Mouse (Mus musculus) adrenal gland, postnatal 25 days (tissue): ENCODE data around the gene Eppin. TPM values are rescaled to one million over a fixed set of nuclear protein-coding genes. Genes with fewer than 3 reads are reported as not detected.

Experiments used
- DNase-seq: peaks from one replicate; pipeline ENCODE4 v3.0.0; 2021; ENCODE audit warnings: mixed read lengths
- total RNA-seq: library from RNA; stranded (reverse); gene quantifications from 2 replicates; pipeline ENCODE4 v1.2.3, GENCODE M21; 2021

The Eppin gene
- total RNA-seq, 1 experiment from 2014 or later: not detected

DNA sequence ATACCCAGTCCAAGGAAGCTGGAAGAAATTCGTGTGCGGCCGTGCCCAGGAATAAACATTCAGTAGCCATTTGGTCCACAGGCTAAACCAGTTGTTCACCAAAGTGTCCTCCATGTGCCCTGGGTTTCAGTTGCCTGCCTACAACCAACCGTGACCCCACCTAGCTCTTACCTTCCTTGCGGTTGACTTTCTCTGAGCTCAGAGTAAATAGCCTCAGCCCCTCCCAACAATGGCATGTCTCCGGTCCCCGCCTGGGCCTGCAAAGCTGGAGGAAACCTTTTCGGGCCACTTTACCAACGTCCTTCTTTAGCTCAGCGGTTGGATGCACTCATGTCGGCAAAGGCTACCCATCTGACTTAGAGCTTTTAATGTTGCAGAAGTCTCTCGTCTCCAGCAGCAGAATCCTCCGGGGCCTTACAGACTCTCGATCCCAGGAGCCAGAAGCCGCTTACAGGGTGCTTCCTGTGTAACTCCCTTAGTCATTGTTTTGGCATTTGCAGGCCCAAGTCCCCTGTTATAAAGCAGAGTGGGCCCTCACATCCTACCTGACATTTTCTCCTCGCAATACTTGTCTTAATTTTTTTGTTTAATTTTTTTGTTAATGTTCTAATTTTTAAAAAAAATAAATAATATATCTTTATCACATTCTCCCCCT lies 34.3 kb downstream of the Eppin start:
- DNase-seq: no peak

DNA sequence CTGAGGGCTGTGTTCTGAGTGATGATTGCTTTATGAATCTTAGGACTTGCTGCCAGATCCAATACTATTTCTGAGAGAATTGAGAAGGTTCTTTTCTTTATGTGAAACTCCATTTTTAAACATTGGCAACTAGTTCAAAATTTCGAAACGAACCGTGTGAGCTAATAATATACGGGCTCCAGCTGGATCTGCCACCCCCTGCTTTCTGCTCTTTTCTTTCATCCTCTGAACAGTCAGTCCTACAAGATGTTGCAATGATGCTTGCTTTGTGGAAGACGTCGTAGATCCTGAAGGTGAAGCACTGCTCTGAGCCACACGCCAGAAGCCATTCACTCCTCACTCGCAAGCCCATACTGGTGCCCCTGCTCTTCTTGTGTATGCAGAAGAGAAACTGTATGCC lies 35.0 kb downstream of the Eppin start:
- DNase-seq: no peak

DNA sequence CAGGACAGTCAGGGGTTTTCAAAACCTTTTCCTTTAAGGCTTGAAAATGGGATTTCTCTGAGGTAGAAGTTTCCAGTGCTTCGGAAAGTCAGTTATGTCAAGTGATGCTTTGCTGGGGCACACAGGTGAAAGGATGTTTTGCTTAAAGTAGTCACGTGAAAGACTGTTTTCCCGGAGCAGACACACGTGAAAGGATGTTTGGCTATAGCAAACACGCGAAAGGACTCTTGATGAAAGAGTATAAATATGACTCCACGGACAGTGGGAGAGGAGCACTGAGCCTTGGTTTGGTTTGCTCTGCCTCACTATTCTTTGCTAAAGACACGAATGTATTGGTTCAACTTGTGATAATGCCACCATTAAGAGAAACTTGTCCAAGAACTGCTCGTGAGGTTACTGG lies 41.9 kb downstream of the Eppin start:
- DNase-seq: no peak

DNA sequence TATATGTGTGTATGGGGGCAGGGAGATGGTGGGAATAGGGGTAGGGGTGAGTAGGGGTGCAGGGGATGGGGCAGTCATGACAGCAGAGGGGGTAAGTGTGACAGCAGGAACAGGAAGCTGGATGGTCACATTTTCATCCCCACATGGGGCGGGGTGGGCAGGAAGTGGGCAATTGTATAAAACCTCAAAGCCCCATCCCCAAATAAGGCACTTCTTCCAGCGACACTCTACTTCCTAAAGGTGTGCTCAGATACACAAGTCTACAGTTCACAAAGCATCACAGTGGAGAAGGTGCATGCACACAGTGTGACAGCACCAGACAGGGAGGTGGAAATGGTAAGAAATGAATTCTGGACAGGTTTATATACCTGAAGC lies 42.5 kb downstream of the Eppin start:
- DNase-seq: no peak

DNA sequence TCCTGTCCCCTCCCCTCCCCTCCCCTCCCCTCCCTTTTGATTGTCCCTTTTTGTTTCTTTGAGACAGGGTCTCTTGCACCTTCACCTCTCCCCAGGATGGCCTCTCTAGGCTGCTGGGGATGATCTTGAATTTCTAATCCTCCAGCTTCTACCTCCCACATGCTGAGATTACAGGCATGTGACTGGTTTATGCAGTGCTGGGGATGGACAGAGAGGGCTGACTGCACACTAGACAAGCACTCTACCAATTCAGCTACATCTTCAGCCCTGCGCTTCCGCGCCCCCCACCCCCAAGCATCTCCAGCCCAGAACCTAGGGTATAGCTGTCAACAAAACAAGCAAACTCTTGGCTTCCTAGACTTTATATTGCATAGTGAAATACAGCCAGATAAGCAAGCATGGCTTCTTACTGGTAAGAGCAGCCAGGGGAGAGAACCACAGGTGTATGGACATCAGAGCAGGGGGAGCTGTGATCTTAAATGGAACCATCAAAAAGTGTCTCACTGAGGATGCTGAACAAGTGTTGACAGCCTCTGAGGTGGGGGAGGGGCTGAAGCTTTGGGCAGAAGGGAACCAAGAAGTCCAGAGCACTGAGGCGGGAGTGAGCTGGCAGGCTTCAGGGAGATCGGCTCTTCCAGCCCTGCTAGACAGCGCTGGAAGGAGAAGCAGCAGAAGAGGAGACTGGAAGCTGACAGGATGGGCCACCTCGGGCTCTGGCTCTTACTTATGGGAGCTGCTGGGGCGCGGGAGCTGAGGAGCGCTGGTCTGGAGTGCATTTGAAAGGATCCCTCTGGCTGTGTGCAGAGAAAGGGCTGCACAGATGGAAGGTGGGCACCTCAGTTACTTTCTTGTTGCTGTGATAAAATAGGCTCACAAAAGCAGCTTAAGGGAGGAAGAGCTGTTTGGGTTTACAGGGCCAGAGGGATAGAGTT lies 43.2 kb downstream of the Eppin start:
- DNase-seq: no peak

DNA sequence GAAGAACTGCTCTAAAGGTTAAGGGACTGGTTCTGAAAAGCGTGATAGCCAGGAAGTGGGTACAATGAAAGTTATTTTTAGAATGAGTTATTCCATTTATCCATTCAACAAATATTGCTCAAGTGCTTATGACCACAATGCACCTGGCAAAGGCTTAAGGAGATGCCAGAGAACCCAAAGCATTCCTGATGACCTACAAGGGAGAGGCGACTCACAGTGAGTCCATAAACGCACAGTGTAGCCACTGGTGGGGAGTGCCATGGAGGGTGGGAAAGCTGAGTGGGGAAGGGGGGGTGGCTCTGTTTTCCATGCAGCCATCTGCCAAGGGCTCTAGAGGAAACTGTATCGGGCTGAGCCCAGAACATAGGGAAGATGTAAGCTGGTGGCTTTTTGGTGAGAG lies 44.1 kb downstream of the Eppin start:
- DNase-seq: no peak

DNA sequence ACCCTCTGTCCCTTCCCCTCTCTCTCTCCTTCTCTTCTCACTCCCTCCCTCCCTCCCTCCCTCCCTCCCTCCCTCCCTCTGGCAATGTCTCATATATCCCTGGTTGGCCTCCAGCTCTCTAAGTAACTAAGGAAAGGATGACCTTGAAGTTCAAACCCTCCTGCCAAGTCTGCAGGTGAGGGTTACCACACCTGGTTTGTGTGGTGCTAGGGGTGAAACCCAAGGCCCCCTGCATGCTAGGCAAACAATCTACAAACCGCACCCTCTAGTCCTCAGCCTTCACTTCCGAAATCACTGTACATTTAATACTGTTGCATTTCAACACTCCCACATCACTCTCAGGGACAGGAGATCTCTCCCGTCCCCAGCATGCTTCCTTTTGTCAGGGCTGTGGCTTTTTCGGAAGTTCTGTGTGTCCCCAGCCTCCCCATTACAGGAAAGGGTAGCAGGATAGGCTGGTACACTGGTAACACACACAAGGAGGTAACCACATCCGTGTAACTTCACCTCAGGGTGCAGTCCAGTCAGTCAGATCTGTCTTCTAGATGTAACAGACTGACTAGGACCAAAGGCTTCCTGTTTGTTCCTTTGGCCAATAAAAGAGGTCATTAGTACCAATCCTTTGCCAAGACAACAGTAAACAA lies 48.8 kb downstream of the Eppin start:
- no peak for DNase-seq

DNA sequence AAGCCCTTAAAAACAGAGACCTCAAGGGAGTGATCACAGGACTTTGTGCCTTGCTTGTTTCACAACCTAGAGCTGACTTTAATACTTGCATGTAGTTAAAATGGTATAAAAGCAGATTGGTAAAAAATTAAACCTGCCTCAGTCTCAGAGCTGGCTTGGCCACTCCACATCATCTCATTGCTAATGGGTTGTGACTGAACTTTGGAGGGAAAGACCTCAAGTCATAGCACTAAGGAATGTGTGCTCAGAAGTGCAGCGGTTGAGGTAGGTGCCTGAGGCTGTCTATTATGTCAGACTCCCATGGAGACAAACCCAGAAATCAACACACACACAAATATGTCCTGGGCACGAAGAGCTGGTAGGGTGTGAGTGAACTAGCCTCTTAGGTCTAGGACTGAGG lies 49.6 kb downstream of the Eppin start:
- no peak for DNase-seq

DNA sequence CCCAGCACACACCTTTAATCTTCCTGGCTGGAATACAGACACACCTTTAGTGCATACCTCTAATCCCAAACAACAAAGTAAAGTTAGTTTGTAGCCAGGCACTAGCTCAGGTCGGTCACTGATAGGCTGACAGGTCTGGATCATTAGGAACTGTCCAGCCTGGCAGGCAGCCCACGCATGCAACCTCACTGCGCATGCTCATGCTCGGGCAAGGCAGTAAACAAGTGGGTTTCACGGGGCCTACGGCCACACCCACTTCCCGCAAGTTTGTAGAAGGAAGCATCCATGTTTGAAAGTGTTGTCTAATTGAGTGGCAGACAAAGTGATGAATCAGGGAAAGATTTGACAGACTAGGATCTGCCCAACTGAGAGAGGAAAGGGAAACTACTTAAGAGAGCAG lies 50.8 kb downstream of the Eppin start:
- DNase-seq: no peak

DNA sequence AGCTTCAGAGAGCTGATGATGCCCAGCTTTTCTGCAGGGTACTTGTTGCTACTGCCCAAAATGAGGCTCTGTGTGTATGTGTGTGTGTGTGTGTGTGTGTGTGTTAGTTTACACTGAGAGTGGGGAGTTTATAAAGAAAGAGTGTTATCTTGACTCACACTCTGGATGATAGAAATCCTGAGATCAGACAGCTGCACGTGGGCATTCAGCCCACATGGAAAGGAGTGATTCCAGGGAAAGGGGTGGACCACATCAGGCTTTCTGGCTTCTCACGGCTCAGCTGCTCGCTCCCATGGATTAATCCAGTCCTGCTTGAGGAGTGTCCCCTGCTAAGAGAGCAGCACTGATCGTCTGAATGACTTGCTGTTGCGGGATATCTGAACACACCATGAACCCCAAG lies 51.3 kb downstream of the Eppin start:
- DNase-seq: no peak

DNA sequence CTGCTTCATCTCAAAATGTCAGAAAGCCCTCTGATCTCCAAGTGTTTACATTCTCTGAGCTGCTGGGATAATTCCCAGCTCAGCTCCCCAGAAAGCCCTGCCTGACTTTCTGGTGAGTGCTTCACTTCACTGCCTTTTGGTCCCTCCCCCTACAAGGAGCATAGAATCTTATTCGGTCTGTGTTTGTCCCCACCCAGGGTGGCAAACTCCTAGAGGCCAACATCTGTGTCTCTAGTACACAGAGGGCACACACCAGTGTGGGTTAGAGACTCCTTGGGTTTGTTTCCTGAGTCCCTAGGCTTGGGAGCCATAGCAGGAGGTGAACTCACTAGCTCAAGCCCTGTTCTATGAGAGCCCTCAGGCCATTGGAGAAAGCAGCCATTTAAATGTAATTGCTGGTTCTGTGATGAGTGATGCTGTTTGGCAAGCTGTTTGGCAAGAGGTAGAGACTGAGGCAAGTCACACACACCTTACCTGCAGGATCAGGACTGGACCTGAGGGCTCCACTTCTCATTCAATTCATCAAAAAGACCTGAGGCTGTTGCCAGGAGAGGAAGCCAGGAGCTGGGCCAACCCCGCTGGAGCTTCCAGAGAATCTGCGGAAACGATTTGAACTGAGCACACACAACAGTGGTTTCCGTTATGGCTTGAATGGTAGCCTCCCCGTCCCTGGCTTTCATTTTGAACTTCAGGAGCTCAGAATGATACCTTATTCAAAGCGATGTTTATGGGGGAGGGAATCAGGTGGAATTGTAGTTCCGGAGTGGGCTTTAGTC lies 52.6 kb downstream of the Eppin start:
- DNase-seq: no peak

Other genes with a start within 250 kb of the Eppin start
- gene Slpi, start 204.5 kb downstream of the Eppin start, total RNA-seq: 5.2 and 7.9 TPM in 2 replicates
- not detected in 2 replicates for gene Rbpjl, start 190.5 kb downstream of the Eppin start, total RNA-seq
- 0.73 and 1.3 TPM in 2 replicates for gene Matn4, start 188.4 kb downstream of the Eppin start, total RNA-seq
- 75.1 and 82.0 TPM in 2 replicates for gene Sdc4, start 149.7 kb downstream of the Eppin start, total RNA-seq
- gene Sys1, start 136.6 kb downstream of the Eppin start, total RNA-seq: 27.0 and 30.0 TPM in 2 replicates
- 4.0 TPM in 1 of 2 replicates, not detected in the other for gene Gm20458, start 132.6 kb downstream of the Eppin start, total RNA-seq
- gene Trp53tg5, start 119.9 kb downstream of the Eppin start, total RNA-seq: not detected in 2 replicates
- 6.3 and 6.4 TPM in 2 replicates for gene Dbndd2, start 107.5 kb downstream of the Eppin start, total RNA-seq
- gene Pigt, start 96.1 kb downstream of the Eppin start, total RNA-seq: 98.3 and 99.7 TPM in 2 replicates
- not detected in 2 replicates for gene Wfdc2, start 31.2 kb downstream of the Eppin start, total RNA-seq
- gene Spint3, start 20.1 kb downstream of the Eppin start, total RNA-seq: not detected in 2 replicates
- gene Wfdc6a, start 8.1 kb downstream of the Eppin start, total RNA-seq: 0.58 TPM in 1 of 2 replicates, not detected in the other
- not detected in 2 replicates for gene Wfdc6b, start 19.9 kb upstream of the Eppin start, total RNA-seq
- not detected in 2 replicates for gene Wfdc8, start 20.0 kb upstream of the Eppin start, total RNA-seq
- not detected in 2 replicates for gene Wfdc16, start 45.2 kb upstream of the Eppin start, total RNA-seq
- gene Wfdc10, start 62.5 kb upstream of the Eppin start, total RNA-seq: not detected in 2 replicates
- not detected in 2 replicates for gene Wfdc9, start 63.0 kb upstream of the Eppin start, total RNA-seq
- gene Wfdc11, start 80.5 kb upstream of the Eppin start, total RNA-seq: not detected in 2 replicates
- not detected in 2 replicates for gene Wfdc13, start 91.5 kb upstream of the Eppin start, total RNA-seq
- gene Spint4, start 104.9 kb upstream of the Eppin start, total RNA-seq: not detected in 2 replicates
- gene Spint5, start 121.7 kb upstream of the Eppin start, total RNA-seq: not detected in 2 replicates
- 0.39 and 0.57 TPM in 2 replicates for gene Wfdc3, start 152.3 kb upstream of the Eppin start, total RNA-seq
- 43.5 and 45.3 TPM in 2 replicates for gene Dnttip1, start 152.4 kb upstream of the Eppin start, total RNA-seq
- gene Ube2c, start 176.3 kb upstream of the Eppin start, total RNA-seq: 9.9 and 14.1 TPM in 2 replicates
- not detected in 2 replicates for gene Tnnc2, start 186.4 kb upstream of the Eppin start, total RNA-seq
- 36.6 and 50.0 TPM in 2 replicates for gene Snx21, start 192.2 kb upstream of the Eppin start, total RNA-seq
- gene Acot8, start 211.3 kb upstream of the Eppin start, total RNA-seq: 28.9 and 36.0 TPM in 2 replicates
- 4.3 and 5.5 TPM in 2 replicates for gene Zswim3, start 211.5 kb upstream of the Eppin start, total RNA-seq
- 11.9 and 14.2 TPM in 2 replicates for gene Zswim1, start 229.1 kb upstream of the Eppin start, total RNA-seq
- not detected in 2 replicates for gene Spata25, start 234.9 kb upstream of the Eppin start, total RNA-seq
- 108 and 121 TPM in 2 replicates for gene Ctsa, start 239.3 kb upstream of the Eppin start, total RNA-seq
- gene Neurl2, start 239.9 kb upstream of the Eppin start, total RNA-seq: 1.3 and 2.2 TPM in 2 replicates